Mouse (Mus musculus): ENCODE measurements at regions not wholly inside any gene's neighbourhood (a gene's known extent, or its start where the extent isn't known, plus 50 kb on each side); places are given as distances from the start of the nearest gene placed in this dataset.

GRCm38 (mm10) chr8:82265745-82266144, 137.3 kb downstream of the Il15 start:
- DNase-seq, result no peak

- no peak for DNase-seq
These were observed 140.8 kb downstream of the Il15 start for GRCm38 (mm10) chr8:82262196-82262595.

GRCm38 (mm10) chr8:82260613-82261012, 142.4 kb downstream of the Il15 start:
- no peak for DNase-seq

GRCm38 (mm10) chr8:82255815-82256214, 147.2 kb downstream of the Il15 start:
- DNase-seq, result no peak

- no peak for DNase-seq
These were observed 150.6 kb downstream of the Il15 start for GRCm38 (mm10) chr8:82252406-82252805.

- DNase-seq, result no peak
These were observed 153.0 kb downstream of the Il15 start for GRCm38 (mm10) chr8:82249841-82250577.

GRCm38 (mm10) chr8:82244076-82244475, 158.9 kb downstream of the Il15 start:
- DNase-seq, result no peak

GRCm38 (mm10) chr8:82229883-82230282, 173.1 kb downstream of the Il15 start:
- no peak for DNase-seq

- DNase-seq, result no peak
These were observed 201.3 kb downstream of the Il15 start for GRCm38 (mm10) chr8:82201746-82202145.

- no peak for DNase-seq
These were observed 202.8 kb downstream of the Il15 start for GRCm38 (mm10) chr8:82200176-82200575.

- DNase-seq, result peak; percentile 8
These were observed 206.5 kb downstream of the Il15 start for GRCm38 (mm10) chr8:82196504-82196903.

GRCm38 (mm10) chr8:82195112-82195511, 207.9 kb downstream of the Il15 start:
- peak; percentile 9 for DNase-seq

- no peak for DNase-seq
These were observed 212.0 kb downstream of the Il15 start for GRCm38 (mm10) chr8:82191011-82191410.

- DNase-seq, result no peak
These were observed 215.7 kb downstream of the Il15 start for GRCm38 (mm10) chr8:82187138-82187880.

GRCm38 (mm10) chr8:82184022-82184421, 219.0 kb downstream of the Il15 start:
- no peak for DNase-seq

All from right cerebral cortex, adult 18-20 months (tissue).